In the genomic region with DNA sequence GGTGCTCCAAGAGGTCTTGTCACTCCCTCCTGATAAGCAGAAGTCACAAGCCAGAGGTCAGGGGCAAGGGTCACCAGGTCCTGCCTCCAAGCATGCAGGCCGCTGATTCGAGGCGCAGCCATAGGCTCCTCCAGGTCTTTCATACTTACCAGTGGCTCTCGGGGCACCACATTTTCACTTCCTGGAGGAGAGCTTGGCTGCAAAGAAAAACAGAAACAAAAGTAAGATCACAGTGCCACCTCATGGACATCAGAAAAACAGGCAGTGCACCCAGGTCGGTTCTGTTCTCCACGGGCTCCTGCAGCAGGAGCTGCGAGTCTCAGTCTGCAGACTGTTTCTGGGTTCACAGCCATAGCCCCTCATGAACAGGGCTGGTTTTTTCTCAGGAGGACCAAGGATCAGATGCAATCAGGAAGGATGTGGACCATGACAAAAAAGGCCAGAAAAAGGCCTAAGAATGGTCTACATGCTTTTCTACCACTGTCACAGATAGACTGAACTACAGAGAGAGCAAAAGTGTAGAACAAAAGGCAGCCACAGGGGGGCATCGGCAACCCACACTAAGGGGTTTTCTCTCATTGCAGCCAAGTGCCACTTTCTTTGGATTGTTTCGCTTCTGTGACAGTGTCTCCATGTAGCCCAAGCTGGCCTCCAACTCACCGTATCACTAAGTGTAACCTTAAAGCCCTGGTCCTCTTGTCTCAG, we compare ENCODE assay signal across 9 mouse cellular contexts. TPM values are rescaled to one million over a fixed set of nuclear protein-coding genes. Genes with fewer than 3 reads are reported as not detected.
DNase-seq lines count a peak whose midpoint lies in the region; ATAC-seq and TF ChIP-seq lines count a peak whose summit lies in the region.
"Had no signal": no experiment of that assay in that cellular context is flagged by ENCODE, and none has a peak within 500 bp of the region (broad histone marks: within the 10 kb centered on the region; RNA-seq: fewer than 3 reads in every experiment).

No protein-coding gene starts in this region.

- H3K4me3 ChIP-seq in ES-E14 (ENCODE audit: insufficient read depth in 1 of 2, low read depth in 1 of 2, low read length in 2 of 2, poor library complexity in 1 of 2, severe bottlenecking in 1 of 2), result no peak overlapping the region
- no peak overlapping the region for H3K4me3 ChIP-seq in cerebellum, adult 2 months (replicated peaks; ENCODE audit: insufficient read depth, low read depth, low read length)
- no peak overlapping the region for H3K4me3 ChIP-seq in hindbrain, embryonic 11.5 days (ENCODE audit: low read depth, low read length)
- H3K4me3 ChIP-seq in lung, embryonic 16.5 days (ENCODE audit: low read length), result no peak overlapping the region
- H3K4me3 ChIP-seq: erythroblast, embryonic 14.5 days had no signal

- no peaks in the 10 kb centered on the region for H3K9me3 ChIP-seq in ES-E14 (ENCODE audit: control insufficient read depth, insufficient read depth, low read depth, low read length)
- H3K9me3 ChIP-seq in hindbrain, embryonic 11.5 days (ENCODE audit: control insufficient read depth, low read length), result no peaks in the 10 kb centered on the region
- no peaks in the 10 kb centered on the region for H3K9me3 ChIP-seq in lung, embryonic 16.5 days (ENCODE audit: control insufficient read depth, low read length)

- no peak overlapping the region for H3K4me2 ChIP-seq in hindbrain, embryonic 11.5 days (replicated peaks; ENCODE audit: low read depth, low read length)
- no peak overlapping the region for H3K4me2 ChIP-seq in lung, embryonic 16.5 days (ENCODE audit: low read depth, low read length)

- peak; percentile 74 for TF ChIP-seq CTCF in cerebellum, adult 2 months (IDR thresholded peaks at IDR 0.05; ENCODE audit: borderline replicate concordance, insufficient read depth, low read depth, low read length)

- WGBS in cerebellum, adult 2 months, result 27% methylated on average over 10 of the region's 10 CpGs
- WGBS in hindbrain, embryonic 11.5 days, result 31% methylated on average over 10 of the region's 10 CpGs
- WGBS in lung, embryonic 16.5 days, result 19% methylated on average over 10 of the region's 10 CpGs

- peaks cover 12% of the 10 kb centered on the region; the same call in 1 of the 2 replicates for H3K36me3 ChIP-seq in ES-E14 (ENCODE audit: control insufficient read depth, insufficient read depth, low read length, poor library complexity, severe bottlenecking)
- no peaks in the 10 kb centered on the region for H3K36me3 ChIP-seq in hindbrain, embryonic 11.5 days (ENCODE audit: control insufficient read depth, insufficient read depth, low read length)
- peaks cover 4% of the 10 kb centered on the region for H3K36me3 ChIP-seq in lung, embryonic 16.5 days (ENCODE audit: control insufficient read depth, insufficient read depth, low read length)

- H3K27ac ChIP-seq in ES-E14 (ENCODE audit: insufficient read depth, low read depth, low read length, poor library complexity, severe bottlenecking), result no peak overlapping the region
- H3K27ac ChIP-seq in cerebellum, adult 2 months (ENCODE audit: insufficient read depth, low read length), result no peak overlapping the region
- no peak overlapping the region for H3K27ac ChIP-seq in hindbrain, embryonic 11.5 days (ENCODE audit: low read depth, low read length)
- H3K27ac ChIP-seq in lung, embryonic 16.5 days (ENCODE audit: low read length), result peak overlapping the region; percentile 64

- in situ Hi-C loops in ES-E14 (cut with MboI; ENCODE audit: low sequenced_read_pairs in 2 of 2, unreplicated experiment in 2 of 2), result no loop called here

- no peak for TF ChIP-seq POLR2A in cerebellum, adult 2 months (IDR thresholded peaks at IDR 0.05; ENCODE audit: borderline replicate concordance, insufficient read depth, low read length)

- no peaks in the 10 kb centered on the region for H3K27me3 ChIP-seq in cerebellum, adult 2 months (ENCODE audit: control insufficient read depth, insufficient read depth, low read length)
- H3K27me3 ChIP-seq in hindbrain, embryonic 11.5 days (ENCODE audit: control insufficient read depth, insufficient read depth, low read length), result no peaks in the 10 kb centered on the region
- H3K27me3 ChIP-seq in lung, embryonic 16.5 days (ENCODE audit: control insufficient read depth, insufficient read depth, low read depth, low read length), result no peaks in the 10 kb centered on the region

- no peak overlapping the region for H3K9ac ChIP-seq in ES-E14 (ENCODE audit: insufficient read depth, low read depth, low read length, poor library complexity, severe bottlenecking)
- no peak overlapping the region for H3K9ac ChIP-seq in hindbrain, embryonic 11.5 days (ENCODE audit: low read depth, low read length)
- H3K9ac ChIP-seq in lung, embryonic 16.5 days (ENCODE audit: low read length), result 0 out of 2 replicates have a peak overlapping the region, but pooled peaks have one; percentile 2

- H3K4me1 ChIP-seq in ES-E14 (ENCODE audit: control insufficient read depth in 2 of 2, insufficient read depth in 2 of 2, low read length in 2 of 2, poor library complexity in 1 of 2), result peaks cover 4 to 5% of the 10 kb centered on the region in 2 experiments; a peak in 2 of 4 replicates
- H3K4me1 ChIP-seq in cerebellum, adult 2 months (ENCODE audit: control insufficient read depth, insufficient read depth, low read length), result peaks cover 10% of the 10 kb centered on the region
- peaks cover 3% of the 10 kb centered on the region; the same call in 1 of the 2 replicates for H3K4me1 ChIP-seq in hindbrain, embryonic 11.5 days (replicated peaks; ENCODE audit: control insufficient read depth, insufficient read depth, low read length)
- H3K4me1 ChIP-seq in lung, embryonic 16.5 days (replicated peaks; ENCODE audit: control insufficient read depth, insufficient read depth, low read length), result peaks cover 7% of the 10 kb centered on the region

- DNase-seq in ES-E14 (ENCODE audit: low read depth, low spot score), result peak; percentile 62
- DNase-seq in cerebellum, adult 2 months, result peak; percentile 62 to 68
- DNase-seq in frontal cortex, adult 2 months (ENCODE audit: extremely low spot score in 1 of 2, low spot score in 1 of 2), result peak; percentile 75 to 80
- peak; percentile 79 for DNase-seq in hindbrain, embryonic 11.5 days (ENCODE audit: low spot score)
- peak; percentile 71 for DNase-seq in layer of hippocampus, adult 9-11 months
- peak; percentile 43 for DNase-seq in ovary, postnatal 14 days (ENCODE audit: low spot score)
- peak; percentile 84 for DNase-seq in thymus, postnatal 0 days (ENCODE audit: low spot score)

- peak; percentile 57; the same call in 1 of the 2 replicates for ATAC-seq in hindbrain, embryonic 11.5 days (ENCODE audit: low FRiP score)
- ATAC-seq in lung, embryonic 16.5 days (ENCODE audit: low read depth), result peak; percentile 83

TF ChIP-seq in ES-E14, 5 proteins besides CTCF, POLR2A, EP300 and RAD21:
- TF ChIP-seq ZNF384 (IDR thresholded peaks at IDR 0.05; ENCODE audit: low read depth, low read length) (no peak), ZC3H11A (IDR thresholded peaks at IDR 0.05; ENCODE audit: borderline replicate concordance, low read depth, low read length) (peak; percentile 61; the same call in 1 of the 2 replicates)

RNA-seq across cellular contexts. Expression of gene Pex14, which starts 23.7 kb away (rescaled TPM):
- total RNA-seq in ES-E14 (2012; rRNA removed), result 80.3 and 126 TPM in 2 replicates
- polyA plus RNA-seq in cerebellum, adult 2 months (2012; rRNA removed), result 48.5 and 52.5 TPM in 2 replicates
- polyA plus RNA-seq in frontal cortex, adult 2 months (2012; rRNA removed), result 42.5 and 44.3 TPM in 2 replicates
- 29.9 and 33.5 TPM in 2 replicates for polyA plus RNA-seq in hindbrain, embryonic 11.5 days (2014; fragmentation: Nextera tagmentation; extraction: Ambion mirVana)
- polyA plus RNA-seq in lung, embryonic 16.5 days (2015; fragmentation: Nextera tagmentation; extraction: Ambion mirVana), result 47.5 and 48.8 TPM in 2 replicates
- 42.1 and 42.3 TPM in 2 replicates for polyA plus RNA-seq in thymus, postnatal 0 days (2015; fragmentation: Nextera tagmentation; extraction: Ambion mirVana)

RNA-seq across cellular contexts. Expression of gene Dffa, which starts 27.9 kb away (rescaled TPM):
- total RNA-seq in ES-E14 (2012; rRNA removed), result 10.3 and 15.2 TPM in 2 replicates
- 60.3 and 72.7 TPM in 2 replicates for polyA plus RNA-seq in cerebellum, adult 2 months (2012; rRNA removed)
- polyA plus RNA-seq in frontal cortex, adult 2 months (2012; rRNA removed), result 47.6 and 49.2 TPM in 2 replicates
- 29.0 and 30.9 TPM in 2 replicates for polyA plus RNA-seq in hindbrain, embryonic 11.5 days (2014; fragmentation: Nextera tagmentation; extraction: Ambion mirVana)
- polyA plus RNA-seq in lung, embryonic 16.5 days (2015; fragmentation: Nextera tagmentation; extraction: Ambion mirVana), result 33.2 and 33.9 TPM in 2 replicates
- polyA plus RNA-seq in thymus, postnatal 0 days (2015; fragmentation: Nextera tagmentation; extraction: Ambion mirVana), result 34.6 TPM in 2 replicates

RNA-seq across cellular contexts. Expression of gene Cort, which starts 50.5 kb away (rescaled TPM):
- total RNA-seq in ES-E14 (2012; rRNA removed), result 1.7 and 1.9 TPM in 2 replicates
- polyA plus RNA-seq in cerebellum, adult 2 months (2012; rRNA removed), result 0.17 and 0.29 TPM in 2 replicates
- 9.8 and 12.3 TPM in 2 replicates for polyA plus RNA-seq in frontal cortex, adult 2 months (2012; rRNA removed)
- 0.36 and 0.54 TPM in 2 replicates for polyA plus RNA-seq in hindbrain, embryonic 11.5 days (2014; fragmentation: Nextera tagmentation; extraction: Ambion mirVana)
- 0.44 TPM in 1 of 2 replicates, not detected in the other for polyA plus RNA-seq in lung, embryonic 16.5 days (2015; fragmentation: Nextera tagmentation; extraction: Ambion mirVana)
- 0.19 TPM in 1 of 2 replicates, not detected in the other for polyA plus RNA-seq in thymus, postnatal 0 days (2015; fragmentation: Nextera tagmentation; extraction: Ambion mirVana)
